Mouse (Mus musculus) neural tube, embryonic 11.5 days (tissue): ENCODE measurements around the gene Megf6. TPM values are rescaled to one million over a fixed set of nuclear protein-coding genes. Genes with fewer than 3 reads are reported as not detected.

ENCODE experiments used
- ATAC-seq: fragments of 200-750 bp; cut with Nextera tagmentation; 2 replicates; pipeline ENCODE4 v1.8.0; 2017; ENCODE audit warnings: moderate number of reproducible peaks, mild to moderate bottlenecking, moderate TSS enrichment, moderate library complexity; ENCODE audit not compliant: insufficient read depth, low FRiP score, low TSS enrichment
- DNase-seq: peaks from one replicate; pipeline ENCODE4 v3.0.0-alpha.2; 2015; ENCODE audit warnings: low spot score
- H3K27ac ChIP-seq: fragments of 300-500 bp; sonication (generic); 2 replicates; pipeline ENCODE4 v1.5.1; 2014; ENCODE audit warnings: low read depth, mild to moderate bottlenecking, low read length
- H3K27me3 ChIP-seq: fragments of 300-500 bp; sonication (generic); 2 replicates; pipeline ENCODE4 v1.6.1; 2014; ENCODE audit warnings: mild to moderate bottlenecking, low read length, mixed read lengths; ENCODE audit not compliant: control insufficient read depth, insufficient read depth
- H3K36me3 ChIP-seq: fragments of 300-500 bp; sonication (generic); 2 replicates; pipeline ENCODE4 v1.6.1; 2014; ENCODE audit warnings: mild to moderate bottlenecking, low read length, moderate library complexity, mixed read lengths; ENCODE audit not compliant: control insufficient read depth, insufficient read depth
- H3K4me1 ChIP-seq: fragments of 300-500 bp; sonication (generic); 2 replicates; pipeline ENCODE4 v1.6.1; 2014; ENCODE audit warnings: low read length, mixed read lengths; ENCODE audit not compliant: control insufficient read depth, insufficient read depth
- H3K4me2 ChIP-seq: fragments of 300-500 bp; sonication (generic); 2 replicates; pipeline ENCODE4 v1.6.1; 2014; ENCODE audit warnings: low read depth, mild to moderate bottlenecking, moderate library complexity
- H3K4me3 ChIP-seq: fragments of 300-500 bp; sonication (generic); 2 replicates; pipeline ENCODE4 v1.5.1; 2014; ENCODE audit warnings: low read depth, low read length
- H3K9ac ChIP-seq: fragments of 300-500 bp; sonication (generic); 2 replicates; pipeline ENCODE4 v1.6.1; 2014; ENCODE audit warnings: mild to moderate bottlenecking, low read length
- H3K9me3 ChIP-seq: fragments of 300-500 bp; sonication (generic); 2 replicates; pipeline ENCODE4 v1.6.1; 2016; ENCODE audit warnings: low read length; ENCODE audit not compliant: control insufficient read depth
- WGBS: fragments of 180-500 bp; shearing (Covaris S2); extraction: QIAGEN DNeasy Blood & Tissue Kit; methylation state at CpG from one replicate; pipeline ENCODE4 v1.1.7; 2014; 5-methylcytosine and 5-hydroxymethylcytosine counted together
- polyA plus RNA-seq: library from polyadenylated mRNA; unstranded; fragments of >200 nt; fragmentation: Nextera tagmentation; extraction: Ambion mirVana; gene quantifications from 2 replicates; pipeline ENCODE4 v1.2.1, GENCODE M21; 2014

Megf6 gene
- polyA plus RNA-seq, 1 experiment from 2014 or later, result 22.1 TPM

- Histone ChIP-seq H3K9ac (no peak overlapping the region; the same call in 1 of the 2 replicates), H3K9me3 (no peaks in the 10 kb centered on the region), H3K27ac (no peak overlapping the region), H3K4me2 (peak overlapping the region; percentile 100), H3K4me1 (peaks cover 24% of the 10 kb centered on the region), H3K36me3 (no peaks in the 10 kb centered on the region), H3K4me3 (peak overlapping the region; percentile 59), H3K27me3 (peaks cover 15% of the 10 kb centered on the region)
- ATAC-seq (peak; percentile 17; the same call in 1 of the 2 replicates), DNase-seq (no peak)
- WGBS, result 0% methylated on average over 15 of the region's 15 CpGs
These were observed 509 bp upstream of the Megf6 start for GRCm38 (mm10) chr4:154170021-154170420.

GRCm38 (mm10) chr4:154171151-154171930, 811 bp downstream of the Megf6 start:
- ATAC-seq (peak; percentile 43; the same call in 1 of the 2 replicates), DNase-seq (peak; percentile 66)
- Histone ChIP-seq H3K9me3 (no peaks in the 10 kb centered on the region), H3K4me3 (peak overlapping the region; percentile 59), H3K36me3 (no peaks in the 10 kb centered on the region), H3K4me1 (peaks cover 24% of the 10 kb centered on the region), H3K4me2 (peak overlapping the region; percentile 100), H3K27ac (no peak overlapping the region), H3K9ac (peak overlapping the region; percentile 64), H3K27me3 (peaks cover 15% of the 10 kb centered on the region)
- under 1% methylated on average over 37 of the region's 37 CpGs for WGBS

- DNase-seq (no peak), ATAC-seq (no peak)
- WGBS, result 40% methylated on average over 13 of the region's 13 CpGs
- H3K36me3 ChIP-seq, result no peaks in the 10 kb centered on the region
- H3K9ac ChIP-seq, result peak overlapping the region; percentile 64
- peaks cover 24% of the 10 kb centered on the region for H3K4me1 ChIP-seq
- H3K27me3 ChIP-seq, result peaks cover 15% of the 10 kb centered on the region
- H3K4me3 ChIP-seq, result peak overlapping the region; percentile 59
- no peak overlapping the region for H3K27ac ChIP-seq
- H3K4me2 ChIP-seq, result peak overlapping the region; percentile 100
- no peaks in the 10 kb centered on the region for H3K9me3 ChIP-seq
These were observed 1.5 kb downstream of the Megf6 start for GRCm38 (mm10) chr4:154171931-154172604.

- H3K4me3 ChIP-seq, result no peak overlapping the region
- H3K9me3 ChIP-seq, result no peaks in the 10 kb centered on the region
- no peak overlapping the region for H3K4me2 ChIP-seq
- no peaks in the 10 kb centered on the region; the same call in 1 of the 2 replicates for H3K27me3 ChIP-seq
- DNase-seq (no peak), ATAC-seq (no peak)
- H3K27ac ChIP-seq, result no peak overlapping the region
- H3K4me1 ChIP-seq, result peaks cover 5% of the 10 kb centered on the region
- 64% methylated on average over 8 of the region's 8 CpGs for WGBS
- no peak overlapping the region for H3K9ac ChIP-seq
- no peaks in the 10 kb centered on the region for H3K36me3 ChIP-seq
These were observed 6.7 kb downstream of the Megf6 start for GRCm38 (mm10) chr4:154177257-154177656.

- H3K27me3 ChIP-seq, result no peaks in the 10 kb centered on the region
- H3K36me3 ChIP-seq, result no peaks in the 10 kb centered on the region
- no peak overlapping the region for H3K9ac ChIP-seq
- no peaks in the 10 kb centered on the region for H3K4me1 ChIP-seq
- no peak overlapping the region for H3K4me3 ChIP-seq
- no peaks in the 10 kb centered on the region for H3K9me3 ChIP-seq
- no peak overlapping the region for H3K27ac ChIP-seq
- ATAC-seq (no peak), DNase-seq (no peak)
- whole genome bisulfite sequencing, result 89% methylated on average over 7 of the region's 7 CpGs
- H3K4me2 ChIP-seq, result no peak overlapping the region
These were observed 10.5 kb downstream of the Megf6 start for GRCm38 (mm10) chr4:154181001-154181400.

GRCm38 (mm10) chr4:154183566-154183965, 13.0 kb downstream of the Megf6 start:
- Histone ChIP-seq H3K36me3 (no peaks in the 10 kb centered on the region), H3K27me3 (no peaks in the 10 kb centered on the region), H3K9me3 (no peaks in the 10 kb centered on the region), H3K9ac (no peak overlapping the region), H3K27ac (no peak overlapping the region), H3K4me2 (no peak overlapping the region), H3K4me3 (no peak overlapping the region), H3K4me1 (no peaks in the 10 kb centered on the region)
- 82% methylated on average over 5 of the region's 5 CpGs for WGBS
- ATAC-seq, result no peak
- DNase-seq, result no peak

- DNase-seq, result no peak
- Histone ChIP-seq H3K27me3 (no peaks in the 10 kb centered on the region), H3K9me3 (no peaks in the 10 kb centered on the region), H3K4me3 (no peak overlapping the region), H3K36me3 (no peaks in the 10 kb centered on the region), H3K4me2 (no peak overlapping the region), H3K4me1 (no peaks in the 10 kb centered on the region), H3K9ac (no peak overlapping the region), H3K27ac (no peak overlapping the region)
- ATAC-seq, result no peak
- 78% methylated on average over 5 of the region's 5 CpGs for WGBS
These were observed 14.5 kb downstream of the Megf6 start for GRCm38 (mm10) chr4:154185001-154185400.

GRCm38 (mm10) chr4:154186002-154186537, 15.5 kb downstream of the Megf6 start:
- no peaks in the 10 kb centered on the region for H3K36me3 ChIP-seq
- H3K9ac ChIP-seq, result no peak overlapping the region
- H3K4me3 ChIP-seq, result no peak overlapping the region
- H3K9me3 ChIP-seq, result no peaks in the 10 kb centered on the region
- DNase-seq, result no peak
- no peak overlapping the region for H3K4me2 ChIP-seq
- 75% methylated on average over 11 of the region's 11 CpGs for WGBS
- no peaks in the 10 kb centered on the region for H3K4me1 ChIP-seq
- no peak overlapping the region for H3K27ac ChIP-seq
- no peaks in the 10 kb centered on the region for H3K27me3 ChIP-seq
- no peak for ATAC-seq
